Mouse (Mus musculus) megakaryocyte progenitor cell, adult 5-6 weeks (primary cell): ENCODE measurements at regions not wholly inside any gene's neighbourhood (a gene's known extent, or its start where the extent isn't known, plus 50 kb on each side); places are given as distances from the start of the nearest gene placed in this dataset.
A peak's percentile ranks its signal among the peaks of the same experiment; 100 is the strongest.

Source experiments
- ATAC-seq: replicated peaks from 2 replicates; pipeline ENCODE4 v1.8.0; 2016; ENCODE audit warnings: mild to moderate bottlenecking, moderate TSS enrichment, inconsistent platforms; ENCODE audit not compliant: poor library complexity

GRCm38 (mm10) chr12:16034691-16035515 is 218.2 kb upstream of the Trib2 start:
- no peak for ATAC-seq

DNA sequence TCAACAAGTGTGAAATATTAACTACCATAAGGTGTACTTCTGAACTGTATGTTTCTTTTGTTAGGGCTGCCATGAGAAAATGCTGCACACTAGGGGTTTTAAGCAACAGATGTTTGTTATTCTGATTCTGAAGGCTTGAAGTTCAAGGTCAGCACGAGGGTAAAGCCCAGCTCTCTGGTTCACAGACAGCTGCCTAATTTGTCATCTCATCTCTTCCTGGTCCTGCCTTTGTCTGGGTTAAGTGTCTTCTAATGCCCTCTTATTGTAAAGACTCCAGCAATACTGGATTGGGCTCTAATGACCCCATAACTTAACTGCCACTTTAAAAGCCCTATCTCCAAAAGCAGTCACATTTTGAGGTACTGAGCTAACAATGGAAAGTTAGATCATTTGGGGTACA is 209.9 kb upstream of the Trib2 start:
- ATAC-seq: no peak

- ATAC-seq: peak; percentile 50
Observed at GRCm38 (mm10) chr12:16023273-16023672, 206.6 kb upstream of the Trib2 start.

GRCm38 (mm10) chr12:16021202-16021821 is 204.6 kb upstream of the Trib2 start:
- peak; percentile 91 for ATAC-seq

DNA sequence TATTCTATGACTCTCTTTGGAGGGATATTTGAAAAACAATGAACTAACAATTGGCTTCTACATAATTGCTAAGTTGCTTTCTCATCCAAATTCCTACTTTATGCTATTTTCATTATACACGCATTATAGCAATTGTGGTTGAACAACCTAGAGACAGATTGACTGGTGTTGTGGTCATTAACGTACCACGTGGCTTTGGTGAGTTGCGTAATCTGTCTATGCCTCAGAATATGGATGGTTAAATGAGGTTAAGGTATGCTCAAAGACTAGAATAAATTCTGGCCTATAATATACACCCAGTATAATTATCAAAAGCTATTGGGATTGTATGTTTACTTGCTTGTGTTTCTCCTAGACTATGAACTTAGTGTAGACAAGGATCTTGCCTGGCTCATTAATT is 201.5 kb upstream of the Trib2 start:
- no peak for ATAC-seq

- ATAC-seq: no peak
Observed at GRCm38 (mm10) chr12:16016621-16017020, 199.9 kb upstream of the Trib2 start.

- no peak for ATAC-seq
Observed at GRCm38 (mm10) chr12:16015596-16015995, 198.9 kb upstream of the Trib2 start.

GRCm38 (mm10) chr12:16014679-16015078 is 198.0 kb upstream of the Trib2 start:
- no peak for ATAC-seq

GRCm38 (mm10) chr12:16013861-16014630 is 197.3 kb upstream of the Trib2 start:
- ATAC-seq: peak; percentile 58; the same call in 1 of the 2 replicates

GRCm38 (mm10) chr12:16013354-16013753 is 196.6 kb upstream of the Trib2 start:
- ATAC-seq: no peak

GRCm38 (mm10) chr12:16012081-16012480 is 195.4 kb upstream of the Trib2 start:
- ATAC-seq: no peak

- ATAC-seq: no peak
Observed at GRCm38 (mm10) chr12:16009822-16010620, 193.3 kb upstream of the Trib2 start.

DNA sequence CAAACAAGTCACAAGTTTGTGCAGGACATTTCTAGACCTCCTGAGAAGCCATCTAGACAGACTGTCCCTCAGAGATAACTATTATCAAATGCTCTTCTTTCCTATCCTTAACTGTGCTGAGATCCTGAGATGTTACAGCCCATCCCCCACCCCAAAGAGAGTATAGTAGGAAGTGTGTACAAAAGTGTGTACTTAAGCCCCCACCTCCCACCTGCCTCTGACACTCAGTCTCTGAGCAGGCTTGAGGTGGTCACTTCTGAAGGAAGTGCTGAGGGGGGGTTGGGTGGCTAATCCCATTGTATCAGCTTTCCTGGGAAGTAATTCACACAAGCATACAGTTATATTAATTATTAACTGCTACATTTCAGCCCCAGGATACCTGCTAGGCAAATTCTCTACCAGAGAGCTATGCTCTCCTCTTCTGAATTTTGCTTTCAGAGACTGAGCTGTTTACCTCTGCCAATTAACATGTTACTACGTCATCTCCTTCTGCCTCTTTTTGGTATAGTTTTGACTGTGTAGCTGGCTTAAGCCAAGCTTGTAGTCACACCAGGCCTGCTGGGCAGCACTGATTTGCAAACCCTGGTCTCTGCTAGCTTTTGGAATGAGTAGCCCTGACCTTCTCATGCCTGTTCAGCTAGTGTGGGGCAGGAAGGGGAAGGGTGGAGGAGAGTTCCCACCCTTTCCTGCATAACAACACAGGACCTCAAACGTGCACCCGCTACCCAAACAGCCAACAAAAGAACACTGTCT is 192.2 kb upstream of the Trib2 start:
- peak; percentile 16; the same call in 1 of the 2 replicates for ATAC-seq

DNA sequence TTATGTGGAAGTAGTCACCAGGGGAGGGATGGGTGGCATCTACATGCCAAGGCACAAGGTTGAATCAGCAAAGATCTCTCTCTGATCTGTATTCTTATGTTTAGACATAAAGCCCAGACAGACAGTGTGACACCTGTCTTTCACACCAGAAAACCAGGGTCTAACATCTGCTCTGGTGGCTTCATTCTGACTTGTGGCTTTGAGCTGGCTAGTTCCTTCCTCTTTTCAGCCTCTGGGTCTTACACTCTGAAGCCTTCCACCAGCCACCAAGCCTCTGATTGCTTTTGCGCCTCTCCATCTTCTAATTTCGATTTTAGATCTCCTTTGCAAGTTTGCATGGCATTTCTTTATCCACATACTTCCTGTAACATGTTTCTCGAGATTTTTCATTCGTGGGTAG is 191.5 kb upstream of the Trib2 start:
- peak; percentile 83 for ATAC-seq

- peak; percentile 12; the same call in 1 of the 2 replicates for ATAC-seq
Observed at GRCm38 (mm10) chr12:16006688-16007087, 190.0 kb upstream of the Trib2 start.

- no peak for ATAC-seq
Observed at GRCm38 (mm10) chr12:16006286-16006685, 189.6 kb upstream of the Trib2 start.

- no peak for ATAC-seq
Observed at GRCm38 (mm10) chr12:16001811-16002210, 185.1 kb upstream of the Trib2 start.

- peak; percentile 26; the same call in 1 of the 2 replicates for ATAC-seq
Observed at GRCm38 (mm10) chr12:16001225-16001624, 184.5 kb upstream of the Trib2 start.

DNA sequence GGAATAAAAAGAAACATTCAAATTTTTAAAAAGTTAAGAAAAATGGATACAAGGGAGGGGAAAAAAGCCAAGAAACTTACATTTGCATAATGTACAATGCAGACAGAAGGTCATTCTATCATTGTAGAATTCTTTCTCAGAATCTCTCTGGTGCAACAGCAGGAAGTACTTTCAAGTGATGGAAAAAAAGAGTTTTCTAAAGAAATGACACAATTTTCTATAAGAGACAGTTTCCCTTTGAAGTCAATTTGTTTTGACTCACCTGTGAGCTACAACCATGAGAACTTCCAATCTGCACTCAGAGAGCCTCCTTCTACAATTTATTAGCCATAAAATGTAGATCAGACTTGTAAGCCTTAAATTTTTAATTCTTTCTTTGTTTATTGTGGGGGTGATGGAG is 181.6 kb upstream of the Trib2 start:
- no peak for ATAC-seq

DNA sequence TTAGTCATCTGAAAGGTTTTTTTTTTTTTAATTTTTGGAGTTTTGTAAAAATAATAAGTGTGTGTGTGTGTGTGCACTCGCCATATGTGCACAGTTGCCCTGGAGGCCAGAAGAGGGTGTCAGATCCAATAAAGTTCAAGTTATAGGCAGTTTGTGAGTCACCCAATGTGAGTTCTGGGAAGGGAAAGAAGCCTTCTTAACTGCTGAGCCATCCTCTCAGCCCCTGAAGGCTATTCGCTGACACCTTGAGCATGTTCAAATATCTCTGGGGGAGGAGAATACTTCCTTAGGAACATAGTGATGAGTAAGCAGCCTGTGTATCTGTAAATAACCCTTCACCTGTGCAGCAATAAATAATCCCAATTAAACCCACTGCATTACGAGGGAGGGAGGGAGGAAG is 177.1 kb upstream of the Trib2 start:
- no peak for ATAC-seq
